ENCODE assay signal across 9 mouse cellular contexts in the genomic region with DNA sequence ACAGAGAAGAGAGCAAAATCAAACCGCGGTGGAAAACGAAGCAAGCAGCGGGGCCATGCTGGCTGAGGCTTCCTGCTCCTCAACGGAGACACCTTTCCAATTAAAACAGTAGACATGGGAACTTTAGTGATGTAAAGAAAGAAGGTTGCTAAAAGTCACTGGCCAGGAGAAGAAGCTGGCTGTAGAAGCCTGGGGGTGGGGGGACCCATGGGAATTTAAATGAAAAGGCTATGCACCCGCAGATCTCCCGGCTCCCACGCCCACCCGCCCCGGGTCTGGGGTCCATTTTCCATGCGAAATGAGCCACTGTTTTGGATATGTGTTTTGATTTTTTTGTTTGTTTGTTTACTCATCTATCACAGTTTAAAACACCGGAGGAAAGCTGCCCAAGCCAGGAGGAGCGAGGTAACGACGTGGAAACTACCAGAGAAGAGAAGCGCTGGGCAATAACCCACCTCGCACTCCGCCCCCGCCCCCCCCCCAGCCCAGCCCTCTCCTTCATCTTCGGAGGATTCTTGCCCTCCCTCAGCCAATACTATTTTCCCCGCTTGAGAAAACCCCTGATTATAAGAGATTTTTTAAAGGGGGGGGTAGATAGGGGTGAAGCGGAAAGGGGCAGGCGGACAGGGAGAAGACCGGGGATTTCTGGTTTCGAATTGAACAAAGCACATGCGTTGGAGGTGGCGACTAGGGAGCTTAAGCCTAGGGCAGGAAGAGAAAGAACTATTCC. TPM values are rescaled to one million over a fixed set of nuclear protein-coding genes. Genes with fewer than 3 reads are reported as not detected.
DNase-seq lines count a peak whose midpoint lies in the region; ATAC-seq lines count a peak whose summit lies in the region.
"Had no signal": no experiment of that assay in that cellular context is flagged by ENCODE, and none has a peak within 500 bp of the region (broad histone marks: within the 10 kb centered on the region; RNA-seq: fewer than 3 reads in every experiment).

No protein-coding gene starts in this region.

- H3K9ac ChIP-seq in heart, embryonic 14.5 days (ENCODE audit: low read length): no peak overlapping the region
- H3K9ac ChIP-seq in liver, embryonic 16.5 days (ENCODE audit: low read depth, low read length): no peak overlapping the region

- H3K27me3 ChIP-seq in heart, embryonic 14.5 days (ENCODE audit: control insufficient read depth, insufficient read depth, low read length): peaks cover 79% of the 10 kb centered on the region
- H3K27me3 ChIP-seq in hindbrain, embryonic 10.5 days (ENCODE audit: insufficient read depth, poor library complexity, severe bottlenecking): peaks cover 95% of the 10 kb centered on the region
- peaks cover 96% of the 10 kb centered on the region for H3K27me3 ChIP-seq in liver, embryonic 16.5 days (ENCODE audit: control insufficient read depth, insufficient read depth, low read depth, low read length)

- intact Hi-C loops in heart, postnatal 14 days (cut with DNase I): loop anchor here (5.0 to 10.0 kb wide), 2 partner anchors 1132 to 1209 kb away; no protein-coding TSS in a partner anchor

- ATAC-seq in heart, embryonic 14.5 days (ENCODE audit: insufficient number of reproducible peaks, insufficient read depth, low FRiP score, low read depth): no peak
- no peak for ATAC-seq in liver, embryonic 16.5 days (ENCODE audit: low read depth)

- H3K4me2 ChIP-seq in heart, embryonic 14.5 days (ENCODE audit: low read length): peak overlapping the region; percentile 95
- peak overlapping the region; percentile 34 for H3K4me2 ChIP-seq in liver, embryonic 16.5 days (ENCODE audit: low read depth, low read length)

- H3K4me3 ChIP-seq in heart, embryonic 14.5 days (ENCODE audit: control insufficient read depth in 1 of 2, insufficient read depth in 1 of 2, low read depth in 1 of 2, low read length in 2 of 2): peak overlapping the region; percentile 38 to 55; a peak in 3 of 4 replicates
- peak overlapping the region; percentile 54 for H3K4me3 ChIP-seq in hindbrain, embryonic 10.5 days
- H3K4me3 ChIP-seq in liver, embryonic 16.5 days (ENCODE audit: low read depth, low read length): peak overlapping the region; percentile 17; the same call in 1 of the 2 replicates
- H3K4me3 ChIP-seq: myocyte had no signal

- WGBS in heart, embryonic 14.5 days: 3% methylated on average over 27 of the region's 27 CpGs
- WGBS in hindbrain, embryonic 10.5 days: under 1% methylated on average over 27 of the region's 27 CpGs
- WGBS in liver, embryonic 16.5 days (ENCODE audit: insufficient replicate concordance): 3% methylated on average over 27 of the region's 27 CpGs

- H3K9me3 ChIP-seq in heart, embryonic 14.5 days (ENCODE audit: control insufficient read depth, low read length): no peaks in the 10 kb centered on the region
- H3K9me3 ChIP-seq in hindbrain, embryonic 10.5 days: no peaks in the 10 kb centered on the region
- no peaks in the 10 kb centered on the region for H3K9me3 ChIP-seq in liver, embryonic 16.5 days (replicated peaks; ENCODE audit: control insufficient read depth, low read length)

- peaks cover 7 to 28% of the 10 kb centered on the region in 2 experiments for H3K4me1 ChIP-seq in heart, embryonic 14.5 days (ENCODE audit: control insufficient read depth in 2 of 2, insufficient read depth in 2 of 2, low read length in 2 of 2)
- H3K4me1 ChIP-seq in hindbrain, embryonic 10.5 days (replicated peaks): peaks cover 53% of the 10 kb centered on the region
- no peaks in the 10 kb centered on the region; the same call in none of the 2 replicates for H3K4me1 ChIP-seq in liver, embryonic 16.5 days (ENCODE audit: control insufficient read depth, low read depth, low read length)

- no peaks in the 10 kb centered on the region for H3K36me3 ChIP-seq in heart, embryonic 14.5 days (ENCODE audit: control insufficient read depth, insufficient read depth, low read length)
- H3K36me3 ChIP-seq in hindbrain, embryonic 10.5 days: no peaks in the 10 kb centered on the region
- H3K36me3 ChIP-seq in liver, embryonic 16.5 days (ENCODE audit: control insufficient read depth, insufficient read depth): no peaks in the 10 kb centered on the region

- DNase-seq in heart, postnatal 14 days: no peak
- peak; percentile 70 for DNase-seq in CD4-positive helper T cell, adult 2 months (ENCODE audit: low read depth, low spot score)
- DNase-seq in hindbrain, embryonic 10.5 days (ENCODE audit: low spot score): peak; percentile 59
- no peak for DNase-seq in left cerebral cortex, adult 8-10 months (ENCODE audit: low spot score in 2 of 2)
- no peak for DNase-seq in gastrocnemius, postnatal 10 days
- no peak for DNase-seq in adrenal gland, postnatal 36 days

- no peak overlapping the region for H3K27ac ChIP-seq in heart, embryonic 14.5 days (replicated peaks in 1 of 2; ENCODE audit: control insufficient read depth in 1 of 2, insufficient read depth in 1 of 2, low read depth in 2 of 2, low read length in 2 of 2)
- H3K27ac ChIP-seq in hindbrain, embryonic 10.5 days: no peak overlapping the region
- H3K27ac ChIP-seq in liver, embryonic 16.5 days (ENCODE audit: low read length): no peak overlapping the region

RNA-seq across cellular contexts. Expression of a gene that starts 2.9 kb away (rescaled TPM):
- polyA plus RNA-seq in heart, embryonic 14.5 days (2014; fragmentation: Nextera tagmentation; extraction: Ambion mirVana): 0.57 TPM in 1 of 2 replicates, not detected in the other
- total RNA-seq in heart, postnatal 14 days (2021): not detected
- polyA plus RNA-seq in hindbrain, embryonic 10.5 days (2016; fragmentation: Nextera tagmentation; extraction: Ambion mirVana): 0.75 and 1.0 TPM in 2 replicates
- not detected in 2 replicates for polyA plus RNA-seq in liver, embryonic 16.5 days (2015; fragmentation: Nextera tagmentation; extraction: Ambion mirVana)
- total RNA-seq in left cerebral cortex, adult 8-10 months (2022): not detected
- total RNA-seq in gastrocnemius, postnatal 10 days (2021): not detected
- under 1 TPM; 0.26 to 0.76 TPM for total RNA-seq in adrenal gland, postnatal 36 days (2021)
- polyA plus RNA-seq: myocyte had no signal

RNA-seq across cellular contexts. Expression of a gene that starts 5.4 kb away (rescaled TPM):
- not detected in 2 replicates for polyA plus RNA-seq in heart, embryonic 14.5 days (2014; fragmentation: Nextera tagmentation; extraction: Ambion mirVana)
- total RNA-seq in heart, postnatal 14 days (2021): not detected
- polyA plus RNA-seq in hindbrain, embryonic 10.5 days (2016; fragmentation: Nextera tagmentation; extraction: Ambion mirVana): 0.54 TPM in 1 of 2 replicates, not detected in the other
- polyA plus RNA-seq in liver, embryonic 16.5 days (2015; fragmentation: Nextera tagmentation; extraction: Ambion mirVana): not detected in 2 replicates
- not detected for total RNA-seq in left cerebral cortex, adult 8-10 months (2022)
- not detected for total RNA-seq in gastrocnemius, postnatal 10 days (2021)
- not detected for total RNA-seq in adrenal gland, postnatal 36 days (2021)
- polyA plus RNA-seq: myocyte had no signal

RNA-seq across cellular contexts. Expression of a gene that starts 5.9 kb away (rescaled TPM):
- 2.4 and 3.1 TPM in 2 replicates for polyA plus RNA-seq in heart, embryonic 14.5 days (2014; fragmentation: Nextera tagmentation; extraction: Ambion mirVana)
- total RNA-seq in heart, postnatal 14 days (2021): 1 to 10 TPM in 1 of 2 experiments, under 1 TPM in 1; 0.84 to 3.1 TPM
- polyA plus RNA-seq in hindbrain, embryonic 10.5 days (2016; fragmentation: Nextera tagmentation; extraction: Ambion mirVana): 14.2 and 16.8 TPM in 2 replicates
- 0.97 and 1.1 TPM in 2 replicates for polyA plus RNA-seq in liver, embryonic 16.5 days (2015; fragmentation: Nextera tagmentation; extraction: Ambion mirVana)
- total RNA-seq in left cerebral cortex, adult 8-10 months (2022): 1 to 10 TPM in 1 of 4 experiments, under 1 TPM in 1, not detected in 2; 0.28 to 1.4 TPM
- under 1 TPM; 0.19 to 0.23 TPM for total RNA-seq in gastrocnemius, postnatal 10 days (2021)
- total RNA-seq in adrenal gland, postnatal 36 days (2021): 10 to 100 TPM; 12.8 to 13.5 TPM

Comparison
In these comparisons a context has a peak if more than half of its experiments do, and no peak if none do; other contexts are left out.
1. DNase-seq: peak in CD4-positive helper T cell, adult 2 months (single experiment) and hindbrain, embryonic 10.5 days (single experiment); none in heart, postnatal 14 days (0 of 2), left cerebral cortex, adult 8-10 months (0 of 2), gastrocnemius, postnatal 10 days (single experiment) and adrenal gland, postnatal 36 days (0 of 2).
2. Peak in every context shown above with its lines, with median percentiles within 50 percentile points of each other: H3K4me3 ChIP-seq.